Mouse (Mus musculus): ENCODE data around the gene Tmem63a. TPM values are rescaled to one million over a fixed set of nuclear protein-coding genes. Genes with fewer than 3 reads are reported as not detected.

Tmem63a gene
- polyA plus RNA-seq, 1 experiment from 2014 or later, result 2.0 TPM

- Histone ChIP-seq H3K27ac (replicated peaks) (no peak overlapping the region), H3K4me3 (no peak overlapping the region), H3K9me3 (no peaks in the 10 kb centered on the region), H3K9ac (no peak overlapping the region), H3K4me2 (no peak overlapping the region), H3K27me3 (no peaks in the 10 kb centered on the region), H3K4me1 (replicated peaks) (peaks cover 12% of the 10 kb centered on the region), H3K36me3 (no peaks in the 10 kb centered on the region)
- 92% methylated on average over 3 of the region's 3 CpGs for WGBS
- no peak for ATAC-seq (ENCODE audit: low read depth)
Measured at GRCm38 (mm10) chr1:181001621-181002020, 59.5 kb downstream of the Tmem63a start.

- WGBS, result 76% methylated on average over 2 of the region's 2 CpGs
- Histone ChIP-seq H3K27me3 (no peaks in the 10 kb centered on the region), H3K4me2 (no peak overlapping the region), H3K36me3 (no peaks in the 10 kb centered on the region), H3K4me3 (no peak overlapping the region), H3K4me1 (replicated peaks) (peaks cover 12% of the 10 kb centered on the region), H3K27ac (replicated peaks) (no peak overlapping the region), H3K9me3 (no peaks in the 10 kb centered on the region), H3K9ac (no peak overlapping the region)
- ATAC-seq (ENCODE audit: low read depth), result no peak
Measured at GRCm38 (mm10) chr1:181003790-181004189, 61.6 kb downstream of the Tmem63a start.

- Histone ChIP-seq H3K9me3 (no peaks in the 10 kb centered on the region), H3K4me2 (no peak overlapping the region), H3K9ac (no peak overlapping the region), H3K4me1 (replicated peaks) (peaks cover 10% of the 10 kb centered on the region), H3K36me3 (no peaks in the 10 kb centered on the region), H3K27ac (replicated peaks) (no peak overlapping the region), H3K4me3 (no peak overlapping the region), H3K27me3 (no peaks in the 10 kb centered on the region)
- WGBS, result 90% methylated on average over 8 of the region's 8 CpGs
- ATAC-seq (ENCODE audit: low read depth), result no peak
Measured at GRCm38 (mm10) chr1:181005331-181005730, 63.2 kb downstream of the Tmem63a start.

- no peaks in the 10 kb centered on the region for H3K36me3 ChIP-seq
- WGBS, result 83% methylated on average over 6 of the region's 6 CpGs
- H3K4me3 ChIP-seq, result no peak overlapping the region
- H3K4me1 ChIP-seq (replicated peaks), result no peaks in the 10 kb centered on the region
- H3K9me3 ChIP-seq, result no peaks in the 10 kb centered on the region
- no peak overlapping the region for H3K27ac ChIP-seq (replicated peaks)
- H3K27me3 ChIP-seq, result no peaks in the 10 kb centered on the region
- no peak overlapping the region for H3K4me2 ChIP-seq
- no peak overlapping the region for H3K9ac ChIP-seq
- no peak for ATAC-seq (ENCODE audit: low read depth)
Measured at GRCm38 (mm10) chr1:181007831-181008230, 65.7 kb downstream of the Tmem63a start.

- 89% methylated on average over 2 of the region's 2 CpGs for WGBS
- Histone ChIP-seq H3K4me1 (replicated peaks) (no peaks in the 10 kb centered on the region), H3K27ac (replicated peaks) (no peak overlapping the region), H3K36me3 (no peaks in the 10 kb centered on the region), H3K4me3 (no peak overlapping the region), H3K27me3 (no peaks in the 10 kb centered on the region), H3K4me2 (no peak overlapping the region), H3K9me3 (no peaks in the 10 kb centered on the region), H3K9ac (no peak overlapping the region)
- no peak for ATAC-seq (ENCODE audit: low read depth)
Measured at GRCm38 (mm10) chr1:181008266-181008665, 66.1 kb downstream of the Tmem63a start.

GRCm38 (mm10) chr1:181009011-181009590, 67.0 kb downstream of the Tmem63a start:
- H3K27me3 ChIP-seq, result no peaks in the 10 kb centered on the region
- H3K4me2 ChIP-seq, result no peak overlapping the region
- no peak overlapping the region for H3K9ac ChIP-seq
- H3K4me1 ChIP-seq (replicated peaks), result no peaks in the 10 kb centered on the region
- H3K27ac ChIP-seq (replicated peaks), result no peak overlapping the region
- no peak overlapping the region for H3K4me3 ChIP-seq
- WGBS, result 89% methylated on average over 4 of the region's 4 CpGs
- H3K9me3 ChIP-seq, result no peaks in the 10 kb centered on the region
- H3K36me3 ChIP-seq, result no peaks in the 10 kb centered on the region
- ATAC-seq (ENCODE audit: low read depth), result no peak

- no peak overlapping the region for H3K4me2 ChIP-seq
- H3K4me3 ChIP-seq, result no peak overlapping the region
- ATAC-seq (ENCODE audit: low read depth), result no peak
- no peaks in the 10 kb centered on the region for H3K9me3 ChIP-seq
- H3K27me3 ChIP-seq, result no peaks in the 10 kb centered on the region
- WGBS, result 82% methylated on average over 3 of the region's 3 CpGs
- no peaks in the 10 kb centered on the region for H3K4me1 ChIP-seq (replicated peaks)
- no peaks in the 10 kb centered on the region for H3K36me3 ChIP-seq
- no peak overlapping the region for H3K27ac ChIP-seq (replicated peaks)
- H3K9ac ChIP-seq, result no peak overlapping the region
Measured at GRCm38 (mm10) chr1:181009754-181010153, 67.6 kb downstream of the Tmem63a start.

- H3K4me2 ChIP-seq, result no peak overlapping the region
- H3K9me3 ChIP-seq, result no peaks in the 10 kb centered on the region
- no peaks in the 10 kb centered on the region for H3K36me3 ChIP-seq
- H3K4me3 ChIP-seq, result no peak overlapping the region
- no peak overlapping the region for H3K9ac ChIP-seq
- WGBS, result 66% methylated on average over 4 of the region's 4 CpGs
- no peak overlapping the region for H3K27ac ChIP-seq (replicated peaks)
- no peak for ATAC-seq (ENCODE audit: low read depth)
- no peaks in the 10 kb centered on the region for H3K27me3 ChIP-seq
- H3K4me1 ChIP-seq (replicated peaks), result peaks cover 5% of the 10 kb centered on the region; the same call in 1 of the 2 replicates
Measured at GRCm38 (mm10) chr1:181010171-181010932, 68.2 kb downstream of the Tmem63a start.

GRCm38 (mm10) chr1:181011601-181012000, 69.5 kb downstream of the Tmem63a start:
- WGBS, result 37% methylated on average over 5 of the region's 5 CpGs
- no peak for ATAC-seq (ENCODE audit: low read depth)
- no peaks in the 10 kb centered on the region for H3K9me3 ChIP-seq
- H3K36me3 ChIP-seq, result no peaks in the 10 kb centered on the region
- H3K27me3 ChIP-seq, result no peaks in the 10 kb centered on the region
- peaks cover 17% of the 10 kb centered on the region for H3K4me1 ChIP-seq (replicated peaks)
- no peak overlapping the region for H3K4me3 ChIP-seq
- no peak overlapping the region for H3K27ac ChIP-seq (replicated peaks)
- no peak overlapping the region for H3K4me2 ChIP-seq
- H3K9ac ChIP-seq, result no peak overlapping the region

GRCm38 (mm10) chr1:181012416-181012815, 70.3 kb downstream of the Tmem63a start:
- Histone ChIP-seq H3K4me1 (replicated peaks) (peaks cover 25% of the 10 kb centered on the region), H3K4me2 (no peak overlapping the region), H3K9ac (no peak overlapping the region), H3K4me3 (no peak overlapping the region), H3K9me3 (no peaks in the 10 kb centered on the region), H3K27ac (replicated peaks) (no peak overlapping the region), H3K27me3 (no peaks in the 10 kb centered on the region), H3K36me3 (no peaks in the 10 kb centered on the region)
- 85% methylated on average over 3 of the region's 3 CpGs for WGBS
- no peak for ATAC-seq (ENCODE audit: low read depth)

- Histone ChIP-seq H3K4me3 (no peak overlapping the region), H3K9ac (no peak overlapping the region), H3K4me2 (no peak overlapping the region), H3K4me1 (replicated peaks) (peaks cover 29% of the 10 kb centered on the region), H3K36me3 (no peaks in the 10 kb centered on the region), H3K27ac (replicated peaks) (no peak overlapping the region), H3K9me3 (no peaks in the 10 kb centered on the region), H3K27me3 (peaks cover 7% of the 10 kb centered on the region; the same call in 1 of the 2 replicates)
- 82% methylated on average over 6 of the region's 6 CpGs for WGBS
- ATAC-seq (ENCODE audit: low read depth), result no peak
Measured at GRCm38 (mm10) chr1:181013446-181013845, 71.3 kb downstream of the Tmem63a start.

GRCm38 (mm10) chr1:181014731-181015500, 72.8 kb downstream of the Tmem63a start:
- Histone ChIP-seq H3K4me3 (no peak overlapping the region), H3K9me3 (no peaks in the 10 kb centered on the region), H3K27ac (replicated peaks) (no peak overlapping the region), H3K9ac (no peak overlapping the region), H3K4me1 (replicated peaks) (peaks cover 29% of the 10 kb centered on the region), H3K27me3 (peaks cover 8% of the 10 kb centered on the region; the same call in 1 of the 2 replicates), H3K4me2 (no peak overlapping the region), H3K36me3 (no peaks in the 10 kb centered on the region)
- ATAC-seq (ENCODE audit: low read depth), result no peak
- WGBS, result 71% methylated on average over 6 of the region's 6 CpGs

Measured in neural tube, embryonic 13.5 days (tissue).